Mouse (Mus musculus) stomach, postnatal 0 days (tissue): ENCODE results near the gene Hp. TPM values are rescaled to one million over a fixed set of nuclear protein-coding genes. Genes with fewer than 3 reads are reported as not detected.
A peak's percentile ranks its signal among the peaks of the same experiment; 100 is the strongest.

ENCODE experiments used
- ATAC-seq: fragments of 200-750 bp; cut with Nextera tagmentation; 2 replicates; pipeline ENCODE4 v1.8.0; 2017; ENCODE audit not compliant: low FRiP score, low TSS enrichment
- DNase-seq: peaks from one replicate; pipeline ENCODE4 v3.0.0-alpha.2; 2016; ENCODE audit warnings: low spot score
- H3K27ac ChIP-seq: fragments of 300-500 bp; sonication (generic); replicated peaks from 2 replicates; pipeline ENCODE4 v1.5.1; 2014; ENCODE audit warnings: mild to moderate bottlenecking, control low read depth
- H3K27me3 ChIP-seq: fragments of 300-500 bp; sonication (generic); 2 replicates; pipeline ENCODE4 v1.6.1; 2014; ENCODE audit warnings: low read length; ENCODE audit not compliant: control insufficient read depth, insufficient read depth
- H3K36me3 ChIP-seq: fragments of 300-500 bp; sonication (generic); 2 replicates; pipeline ENCODE4 v1.6.1; 2014; ENCODE audit warnings: low read length, mixed read lengths; ENCODE audit not compliant: control insufficient read depth, insufficient read depth
- H3K4me1 ChIP-seq: fragments of 300-500 bp; sonication (generic); replicated peaks from 2 replicates; pipeline ENCODE4 v1.6.1; 2014; ENCODE audit warnings: antibody characterized with exemption; ENCODE audit not compliant: control insufficient read depth, insufficient read depth
- H3K4me2 ChIP-seq: fragments of 300-500 bp; sonication (generic); replicated peaks from 2 replicates; pipeline ENCODE4 v1.6.1; 2014; ENCODE audit warnings: low read depth, mild to moderate bottlenecking, control low read depth, moderate library complexity
- H3K4me3 ChIP-seq: fragments of 300-500 bp; sonication (generic); 2 replicates; pipeline ENCODE4 v1.5.1; 2014; ENCODE audit warnings: low read depth, low read length, control low read depth
- H3K9ac ChIP-seq: fragments of 300-500 bp; sonication (generic); 2 replicates; pipeline ENCODE4 v1.6.1; 2014; ENCODE audit warnings: mild to moderate bottlenecking, low read length, control low read depth, mixed read lengths
- H3K9me3 ChIP-seq: fragments of 300-500 bp; sonication (generic); 2 replicates; pipeline ENCODE4 v1.6.1; 2016; ENCODE audit warnings: low read length; ENCODE audit not compliant: control insufficient read depth
- CTCF ChIP-seq: IDR thresholded peaks from 2 replicates; pipeline ENCODE4 v1.5.1; 2016; ENCODE audit warnings: antibody characterized with exemption, low read depth, mild to moderate bottlenecking, moderate library complexity
- EP300 ChIP-seq: optimal IDR thresholded peaks from 2 replicates; pipeline ENCODE3; 2016; ENCODE audit warnings: antibody characterized with exemption
- WGBS: fragments of 180-500 bp; shearing (Covaris S2); extraction: QIAGEN DNeasy Blood & Tissue Kit; methylation state at CpG from one replicate; pipeline ENCODE4 v1.1.7; 2014; 5-methylcytosine and 5-hydroxymethylcytosine counted together
- polyA plus RNA-seq: library from polyadenylated mRNA; unstranded; fragments of >200 nt; fragmentation: Nextera tagmentation; extraction: Ambion mirVana; gene quantifications from 2 replicates; pipeline ENCODE4 v1.2.1, GENCODE M21; 2015

Gene Hp
- polyA plus RNA-seq, 1 experiment from 2014 or later = 5.0 TPM

DNA sequence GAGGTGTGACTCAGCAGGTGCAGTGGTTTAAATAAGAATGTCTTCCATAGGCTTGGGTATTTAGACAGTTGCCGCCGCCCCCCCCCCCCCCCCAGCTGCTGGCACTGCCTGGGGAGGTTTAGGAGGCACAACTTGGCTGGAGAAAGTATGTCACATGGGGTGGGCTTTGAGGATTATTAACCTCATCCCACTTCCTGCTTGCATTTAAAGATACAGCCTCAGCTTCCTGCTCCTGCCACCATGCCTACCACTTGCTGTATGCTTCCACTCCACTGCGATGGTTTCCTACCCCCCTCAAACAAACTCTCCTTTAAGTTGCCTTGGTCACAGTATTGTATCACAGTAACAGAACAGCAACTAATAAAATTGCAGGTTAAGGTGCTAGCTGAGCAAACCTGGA, 34.9 kb downstream of the Hp start:
- no peak for ATAC-seq
- Histone ChIP-seq H3K36me3 (peaks cover 7% of the 10 kb centered on the region), H3K9ac (no peak overlapping the region), H3K4me3 (no peak overlapping the region), H3K27me3 (no peaks in the 10 kb centered on the region), H3K4me1 (no peaks in the 10 kb centered on the region), H3K9me3 (no peaks in the 10 kb centered on the region), H3K27ac (no peak overlapping the region), H3K4me2 (no peak overlapping the region)
- no peak for DNase-seq
- 49% methylated on average over 3 of the region's 3 CpGs for WGBS
- TF ChIP-seq CTCF (no peak), EP300 (no peak)

DNA sequence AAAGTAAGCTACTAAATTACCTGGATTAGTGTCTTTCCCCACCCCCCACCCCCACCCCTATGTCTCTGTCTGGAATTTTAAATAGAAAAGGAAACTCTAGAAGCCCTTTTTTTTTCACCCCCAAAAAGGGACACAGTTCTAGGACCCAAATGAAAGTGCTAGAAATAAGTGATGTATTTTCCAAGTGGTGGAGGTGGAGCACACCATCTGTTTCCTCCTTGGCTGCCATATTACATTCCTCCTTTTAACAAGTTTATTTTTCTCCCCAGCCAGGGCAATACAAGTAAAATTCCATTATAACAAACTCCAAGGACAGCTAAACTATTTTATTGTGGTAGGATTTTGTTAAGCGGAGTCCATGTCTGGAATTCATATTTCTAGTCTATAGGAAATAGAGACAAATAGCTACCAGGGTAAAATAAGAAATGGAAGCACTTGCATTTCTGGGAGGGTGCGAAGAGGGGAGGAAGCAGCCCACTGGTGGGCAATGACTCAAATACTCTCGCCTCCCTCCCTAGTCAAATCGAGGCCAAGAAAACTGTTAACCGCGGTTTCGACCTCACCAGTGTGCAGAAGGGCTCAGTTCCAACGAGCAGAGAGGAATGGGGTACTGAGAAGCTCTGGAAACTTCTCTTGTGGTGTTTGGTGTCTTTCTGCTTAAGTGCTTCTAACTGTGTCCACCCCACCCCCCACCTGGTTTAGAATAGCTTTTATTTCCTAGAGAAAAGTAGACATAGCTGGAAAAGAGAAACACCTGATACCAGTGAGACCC, 36.0 kb downstream of the Hp start:
- Histone ChIP-seq H3K36me3 (peaks cover 3% of the 10 kb centered on the region), H3K9me3 (no peaks in the 10 kb centered on the region), H3K4me2 (no peak overlapping the region), H3K27ac (no peak overlapping the region), H3K9ac (no peak overlapping the region), H3K4me3 (no peak overlapping the region), H3K27me3 (no peaks in the 10 kb centered on the region), H3K4me1 (no peaks in the 10 kb centered on the region)
- ATAC-seq (no peak), DNase-seq (no peak)
- WGBS = 72% methylated on average over 8 of the region's 8 CpGs
- no peak for TF ChIP-seq CTCF
- no peak for TF ChIP-seq EP300

DNA sequence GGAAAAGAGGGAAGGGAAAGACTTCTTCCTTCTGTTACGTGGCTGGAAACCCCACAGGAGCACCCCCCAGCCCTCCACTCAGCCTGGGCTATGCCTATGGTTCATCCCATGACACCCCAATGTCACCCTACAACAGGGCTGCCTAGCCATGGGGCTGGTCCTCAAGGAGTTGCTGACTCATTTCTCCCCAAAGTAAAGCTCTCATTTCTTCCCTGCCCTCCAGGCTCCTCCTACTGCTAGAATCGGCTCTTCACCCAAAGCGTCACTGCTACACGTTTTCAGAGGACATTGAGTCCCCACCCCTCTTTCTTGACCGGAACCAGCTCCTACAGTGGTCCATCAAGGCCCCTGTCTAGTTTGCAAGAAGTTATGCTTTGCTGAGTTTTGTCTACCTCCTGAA, 36.8 kb downstream of the Hp start:
- Histone ChIP-seq H3K9ac (no peak overlapping the region), H3K4me3 (no peak overlapping the region), H3K36me3 (no peaks in the 10 kb centered on the region), H3K4me2 (no peak overlapping the region), H3K27ac (0 out of 2 replicates have a peak overlapping the region, but pooled peaks have one; percentile 4), H3K9me3 (no peaks in the 10 kb centered on the region), H3K4me1 (no peaks in the 10 kb centered on the region), H3K27me3 (no peaks in the 10 kb centered on the region)
- DNase-seq (no peak), ATAC-seq (no peak)
- 62% methylated on average over 5 of the region's 5 CpGs for WGBS
- TF ChIP-seq CTCF = no peak
- TF ChIP-seq EP300 = no peak

DNA sequence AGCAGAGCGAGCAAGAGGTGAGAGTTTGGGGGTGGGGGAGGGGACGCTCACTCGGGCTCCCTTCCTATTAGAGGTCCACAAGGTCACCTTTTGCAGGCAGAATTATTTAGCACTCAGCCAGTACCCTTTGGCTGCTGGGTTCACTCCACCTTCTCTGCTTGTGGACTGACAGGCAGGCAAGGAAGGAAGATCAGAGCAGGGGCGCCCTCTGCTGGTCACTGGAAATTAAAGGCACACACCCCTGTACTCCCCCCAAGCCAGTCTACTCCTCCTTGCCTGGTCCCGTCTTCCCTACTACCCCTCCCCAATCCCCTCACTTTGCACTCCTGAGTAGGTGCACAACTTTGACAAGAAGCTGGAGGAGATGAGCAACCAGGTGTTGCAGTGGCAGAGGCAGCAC, 42.3 kb downstream of the Hp start:
- no peak overlapping the region for H3K9ac ChIP-seq
- whole genome bisulfite sequencing = 7% methylated on average over 4 of the region's 5 CpGs
- ATAC-seq (peak; percentile 79), DNase-seq (peak; percentile 84)
- TF ChIP-seq EP300 = no peak
- TF ChIP-seq CTCF = peak; percentile 86
- H3K36me3 ChIP-seq = no peaks in the 10 kb centered on the region
- H3K4me2 ChIP-seq = no peak overlapping the region
- no peak overlapping the region for H3K27ac ChIP-seq
- H3K4me3 ChIP-seq = no peak overlapping the region
- H3K4me1 ChIP-seq = no peaks in the 10 kb centered on the region
- no peaks in the 10 kb centered on the region for H3K27me3 ChIP-seq
- H3K9me3 ChIP-seq = no peaks in the 10 kb centered on the region

DNA sequence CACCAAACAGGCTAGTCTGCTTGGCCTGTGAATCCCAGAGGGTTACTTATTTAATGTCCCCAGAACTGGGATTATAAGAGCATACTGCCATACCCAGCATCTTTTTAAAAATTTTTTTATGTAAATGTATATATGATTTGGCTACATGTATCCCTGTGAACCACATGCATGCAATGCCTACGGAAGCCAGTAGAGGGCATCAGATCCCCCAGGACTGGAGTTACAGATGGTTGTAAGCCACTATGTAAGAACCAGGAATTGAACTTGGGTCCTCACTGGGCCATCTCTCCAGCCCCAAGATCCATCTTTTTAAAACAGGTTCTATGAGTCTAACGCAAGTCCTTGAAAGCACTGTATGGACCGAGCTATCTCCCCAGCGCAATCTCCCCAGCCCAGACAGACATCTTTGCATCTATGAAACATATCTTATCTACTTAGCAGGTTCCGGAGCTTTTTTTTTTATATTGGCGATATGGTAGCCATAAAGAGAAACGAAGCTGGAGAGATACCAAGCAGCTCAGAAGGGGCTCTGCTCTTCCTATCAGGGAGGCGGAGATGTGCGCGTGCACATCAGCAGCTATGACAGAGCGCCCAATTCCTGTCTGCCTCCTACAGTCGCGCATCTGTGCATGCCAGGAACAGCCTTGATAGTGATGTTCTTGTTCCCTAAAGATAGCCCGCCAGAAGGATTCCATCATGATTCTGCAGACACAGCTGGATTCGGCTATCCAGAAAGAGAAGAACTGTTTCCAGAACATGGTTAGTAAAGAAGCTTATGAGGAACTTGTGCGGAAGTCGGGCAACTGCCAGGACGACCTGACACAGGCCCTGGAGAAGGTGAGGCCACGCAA, 43.6 kb downstream of the Hp start:
- Histone ChIP-seq H3K4me3 (no peak overlapping the region), H3K4me2 (no peak overlapping the region), H3K4me1 (no peaks in the 10 kb centered on the region), H3K9ac (no peak overlapping the region), H3K9me3 (no peaks in the 10 kb centered on the region), H3K27ac (no peak overlapping the region), H3K36me3 (no peaks in the 10 kb centered on the region), H3K27me3 (no peaks in the 10 kb centered on the region)
- TF ChIP-seq EP300 = no peak
- peak; percentile 66 for TF ChIP-seq CTCF
- 81% methylated on average over 19 of the region's 19 CpGs for WGBS
- ATAC-seq = no peak
- DNase-seq = peak; percentile 47

Other genes with a start within 250 kb of the Hp start
- 0.02 TPM in 1 of 2 replicates, not detected in the other for gene Pmfbp1, start 85.1 kb downstream of the Hp start, polyA plus RNA-seq
- 7.0 and 7.2 TPM in 2 replicates for gene Dhx38, start 13.3 kb downstream of the Hp start, polyA plus RNA-seq
- gene Txnl4b, start 13.3 kb downstream of the Hp start, polyA plus RNA-seq = 16.3 and 16.7 TPM in 2 replicates
- 19.9 and 20.5 TPM in 2 replicates for gene Dhodh, start 29.5 kb upstream of the Hp start, polyA plus RNA-seq
- gene Pkd1l3, start 35.3 kb upstream of the Hp start, polyA plus RNA-seq = 0.08 TPM in 1 of 2 replicates, not detected in the other
- gene Ist1, start 114.1 kb upstream of the Hp start, polyA plus RNA-seq = 96.0 and 103 TPM in 2 replicates
- gene Zfp821, start 126.4 kb upstream of the Hp start, polyA plus RNA-seq = 12.2 and 13.6 TPM in 2 replicates
- gene Atxn1l, start 158.6 kb upstream of the Hp start, polyA plus RNA-seq = 2.7 and 2.8 TPM in 2 replicates
- gene Ap1g1, start 199.4 kb upstream of the Hp start, polyA plus RNA-seq = 20.2 and 21.6 TPM in 2 replicates